Mouse (Mus musculus) cortical plate, adult 2 months (tissue): Measurements from ENCODE around the gene March2.

Experiments used
- CTCF ChIP-seq: fragments of 200-500 bp; IDR thresholded peaks from 2 replicates; pipeline ENCODE4 v1.5.1; 2011; ENCODE audit warnings: mild to moderate bottlenecking, control low read depth, low read length; ENCODE audit not compliant: insufficient read depth; ENCODE audit errors: extremely low read depth
- POLR2A ChIP-seq: fragments of 200-500 bp; IDR thresholded peaks from 2 replicates; pipeline ENCODE4 v1.6.1; 2011; ENCODE audit warnings: mild to moderate bottlenecking, low read length, control low read depth; ENCODE audit not compliant: insufficient read depth; ENCODE audit errors: extremely low read depth

- peak; percentile 20; the same call in 1 of the 2 replicates for TF ChIP-seq CTCF
- peak; percentile 31; the same call in 1 of the 2 replicates for TF ChIP-seq POLR2A
Measured at GRCm38 (mm10) chr17:33684671-33685231, 33.7 kb downstream of the March2 start.
